Mouse (Mus musculus) frontal cortex, postnatal 36 days (tissue): ENCODE measurements around the gene Cnrip1.

Experiments
- DNase-seq, 2 experiments: peaks; one replicate each; pipeline ENCODE4 v3.0.0; 2022; ENCODE audit warnings: low spot score in 2 of 2

Cnrip1 gene

DNA sequence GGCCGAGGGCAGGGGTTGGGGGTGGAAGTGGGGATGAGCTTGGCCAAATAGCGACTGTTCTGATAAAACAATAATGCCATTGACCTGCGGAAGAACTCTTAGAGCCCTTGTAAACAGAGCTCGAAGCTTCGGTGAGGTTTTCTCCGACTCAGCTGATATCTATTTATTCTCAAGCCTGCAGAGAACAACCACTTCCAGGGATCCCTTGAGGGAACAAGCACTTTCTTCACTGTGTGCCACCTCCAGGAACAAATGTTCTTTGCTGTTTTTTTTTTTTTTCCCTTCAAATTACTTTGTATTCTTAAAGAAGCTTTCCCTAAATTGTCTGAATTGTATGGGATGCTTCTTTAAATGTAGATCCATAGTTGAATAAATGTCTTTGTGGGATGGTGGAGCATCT is 56.0 kb downstream of the Cnrip1 start:
- no peak for DNase-seq

DNA sequence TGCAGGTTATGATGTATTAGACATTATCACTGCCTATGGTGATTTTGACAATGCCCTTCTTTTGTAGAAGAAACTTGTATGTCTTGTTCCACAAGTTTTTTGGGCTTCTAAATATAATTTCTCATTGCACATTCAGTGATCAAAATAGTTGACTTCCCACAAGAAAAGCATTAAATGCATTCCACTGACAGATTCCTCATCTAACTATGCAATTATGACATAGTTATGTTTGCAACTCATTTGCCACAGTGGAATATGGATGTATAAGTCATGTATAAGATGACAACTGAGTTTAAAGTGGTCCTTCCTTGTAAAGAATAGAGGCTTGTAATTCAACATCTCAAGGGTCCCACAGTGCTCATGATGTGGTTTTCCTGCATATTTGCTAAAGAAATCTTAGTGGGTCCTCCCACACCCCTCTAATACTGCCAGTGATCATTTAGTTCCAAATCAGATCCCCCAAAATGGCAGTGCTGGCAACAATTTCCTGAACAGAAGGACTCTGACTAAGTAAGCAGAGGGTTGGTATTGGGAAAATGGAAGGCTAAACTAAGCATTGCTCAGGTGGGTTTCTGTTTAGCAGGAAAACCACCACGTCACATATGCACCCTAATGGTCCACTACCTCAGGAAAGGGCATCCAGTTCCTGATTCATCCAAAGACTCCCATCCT is 61.2 kb downstream of the Cnrip1 start:
- DNase-seq, result no peak

DNA sequence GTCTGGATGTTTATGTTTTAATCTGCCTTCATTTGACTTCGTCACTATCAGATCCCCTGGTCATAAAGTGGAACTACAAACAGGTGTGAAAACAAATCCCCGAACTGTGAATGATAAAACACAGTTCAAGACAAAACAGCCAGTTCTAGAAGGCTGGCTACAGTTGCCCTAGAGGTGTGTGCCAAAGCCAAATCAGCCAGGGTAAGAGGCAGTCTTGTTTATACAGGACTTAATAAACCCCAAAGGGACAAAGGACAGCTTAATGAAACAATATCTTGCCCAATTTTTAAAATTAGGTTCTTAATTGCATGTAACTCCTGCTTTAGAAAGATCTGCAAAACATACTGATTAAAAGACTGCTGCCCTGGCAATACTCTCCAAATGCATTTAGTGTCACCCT is 75.0 kb downstream of the Cnrip1 start:
- DNase-seq, result no peak
